Mouse (Mus musculus): ENCODE measurements around the gene Dnmt3l.

GRCm38 (mm10) chr10:78012661-78013495, 28.9 kb upstream of the Dnmt3l start:
- TF ChIP-seq CTCF (IDR thresholded peaks at IDR 0.05) (no peak), POLR2A (IDR thresholded peaks at IDR 0.05; ENCODE audit: insufficient read depth, low read depth, low read length) (no peak)
